Comparison of ENCODE assay signal across 8 mouse cellular contexts in genomic region chrX:134162826-134163225, GRCm38 (mm10). TPM values are rescaled to one million over a fixed set of nuclear protein-coding genes. Genes with fewer than 3 reads are reported as not detected.
DNase-seq lines count a peak whose midpoint lies in the region; ATAC-seq and TF ChIP-seq lines count a peak whose summit lies in the region.

No protein-coding gene starts in this region.

- no peak overlapping the region for H3K4me3 ChIP-seq in heart, embryonic 14.5 days (ENCODE audit: control insufficient read depth in 1 of 2, insufficient read depth in 1 of 2, low read depth in 1 of 2, low read length in 2 of 2)
- peak overlapping the region; percentile 29 for H3K4me3 ChIP-seq in E14TG2a.4 (replicated peaks; ENCODE audit: low read length)
- H3K4me3 ChIP-seq in embryonic facial prominence, embryonic 13.5 days, result peak overlapping the region; percentile 32
- peak overlapping the region; percentile 18; the same call in 1 of the 2 replicates for H3K4me3 ChIP-seq in limb, embryonic 11.5 days (ENCODE audit: low read depth, low read length)
- peak overlapping the region; percentile 27 for H3K4me3 ChIP-seq in neural tube, embryonic 14.5 days (ENCODE audit: low read depth, low read length)

- 14% methylated on average over 11 of the region's 11 CpGs for WGBS in heart, embryonic 14.5 days
- 26% methylated on average over 11 of the region's 11 CpGs for WGBS in embryonic facial prominence, embryonic 13.5 days
- WGBS in limb, embryonic 11.5 days, result 18% methylated on average over 8 of the region's 11 CpGs
- WGBS in neural tube, embryonic 14.5 days, result 24% methylated on average over 11 of the region's 11 CpGs

- no peak for ATAC-seq in heart, embryonic 14.5 days (ENCODE audit: insufficient number of reproducible peaks, insufficient read depth, low FRiP score, low read depth)
- ATAC-seq in embryonic facial prominence, embryonic 13.5 days (ENCODE audit: insufficient number of reproducible peaks, insufficient read depth, low FRiP score, low TSS enrichment, low read depth), result no peak
- ATAC-seq in limb, embryonic 11.5 days (ENCODE audit: insufficient number of reproducible peaks, low FRiP score, low TSS enrichment, low read depth), result no peak
- 0 out of 2 replicates have a peak, but pooled peaks have one; percentile 24 for ATAC-seq in neural tube, embryonic 14.5 days (ENCODE audit: low read depth)
- no peak for ATAC-seq in granulocyte monocyte progenitor cell, adult 5-6 weeks (replicated peaks; ENCODE audit: poor library complexity, severe bottlenecking)

- no peaks in the 10 kb centered on the region for H3K36me3 ChIP-seq in heart, embryonic 14.5 days (ENCODE audit: control insufficient read depth, insufficient read depth, low read length)
- H3K36me3 ChIP-seq in E14TG2a.4 (ENCODE audit: insufficient read depth, low read length), result no peaks in the 10 kb centered on the region
- H3K36me3 ChIP-seq in embryonic facial prominence, embryonic 13.5 days, result no peaks in the 10 kb centered on the region
- no peaks in the 10 kb centered on the region for H3K36me3 ChIP-seq in limb, embryonic 11.5 days (ENCODE audit: control insufficient read depth, insufficient read depth, low read length)
- no peaks in the 10 kb centered on the region for H3K36me3 ChIP-seq in neural tube, embryonic 14.5 days (ENCODE audit: control insufficient read depth, insufficient read depth, low read length)

- no peaks in the 10 kb centered on the region; the same call in 1 of the 2 replicates for H3K27me3 ChIP-seq in heart, embryonic 14.5 days (ENCODE audit: control insufficient read depth, insufficient read depth, low read length)
- H3K27me3 ChIP-seq in E14TG2a.4 (ENCODE audit: insufficient read depth, low read length), result no peaks in the 10 kb centered on the region
- H3K27me3 ChIP-seq in embryonic facial prominence, embryonic 13.5 days, result peaks cover 28% of the 10 kb centered on the region
- 0 out of 2 replicates have a peak, but pooled peaks cover 2% of the 10 kb centered on the region for H3K27me3 ChIP-seq in limb, embryonic 11.5 days (ENCODE audit: control insufficient read depth, insufficient read depth, low read length)
- H3K27me3 ChIP-seq in neural tube, embryonic 14.5 days (ENCODE audit: control insufficient read depth, insufficient read depth, low read length), result 0 out of 2 replicates have a peak, but pooled peaks cover 2% of the 10 kb centered on the region

- no peaks in the 10 kb centered on the region for H3K4me1 ChIP-seq in heart, embryonic 14.5 days (ENCODE audit: control insufficient read depth in 2 of 2, insufficient read depth in 2 of 2, low read length in 2 of 2)
- peaks cover 19% of the 10 kb centered on the region; the same call in 1 of the 2 replicates for H3K4me1 ChIP-seq in E14TG2a.4 (replicated peaks; ENCODE audit: low read depth, low read length)
- peaks cover 4% of the 10 kb centered on the region; the same call in 1 of the 2 replicates for H3K4me1 ChIP-seq in embryonic facial prominence, embryonic 13.5 days
- no peaks in the 10 kb centered on the region for H3K4me1 ChIP-seq in limb, embryonic 11.5 days (ENCODE audit: control insufficient read depth, insufficient read depth, low read length)
- H3K4me1 ChIP-seq in neural tube, embryonic 14.5 days (ENCODE audit: control insufficient read depth, insufficient read depth, low read length), result no peaks in the 10 kb centered on the region

- DNase-seq in heart, postnatal 14 days, result no peak
- no peak for DNase-seq in limb, embryonic 11.5 days (ENCODE audit: low spot score)
- no peak for DNase-seq in ovary, adult 18-20 months (ENCODE audit: low spot score)

- H3K9me3 ChIP-seq in heart, embryonic 14.5 days (ENCODE audit: control insufficient read depth, low read length), result no peaks in the 10 kb centered on the region
- H3K9me3 ChIP-seq in E14TG2a.4 (ENCODE audit: low read length), result peaks cover 12% of the 10 kb centered on the region
- H3K9me3 ChIP-seq in embryonic facial prominence, embryonic 13.5 days, result no peaks in the 10 kb centered on the region
- H3K9me3 ChIP-seq in limb, embryonic 11.5 days (ENCODE audit: control insufficient read depth, low read length), result no peaks in the 10 kb centered on the region
- no peaks in the 10 kb centered on the region for H3K9me3 ChIP-seq in neural tube, embryonic 14.5 days (ENCODE audit: control insufficient read depth, low read length)

- no peak for TF ChIP-seq CTCF in E14TG2a.4 (conservative IDR thresholded peaks at IDR 0.05; ENCODE audit: low read length)

- intact Hi-C loops in heart, postnatal 14 days (cut with DNase I), result no loop called here

- no peak overlapping the region for H3K27ac ChIP-seq in heart, embryonic 14.5 days (replicated peaks in 1 of 2; ENCODE audit: control insufficient read depth in 1 of 2, insufficient read depth in 1 of 2, low read depth in 2 of 2, low read length in 2 of 2)
- no peak overlapping the region for H3K27ac ChIP-seq in embryonic facial prominence, embryonic 13.5 days
- H3K27ac ChIP-seq in limb, embryonic 11.5 days (replicated peaks; ENCODE audit: low read depth, low read length), result no peak overlapping the region
- no peak overlapping the region for H3K27ac ChIP-seq in neural tube, embryonic 14.5 days (ENCODE audit: low read depth, low read length)

- no peak overlapping the region for H3K9ac ChIP-seq in heart, embryonic 14.5 days (ENCODE audit: low read length)
- no peak overlapping the region for H3K9ac ChIP-seq in embryonic facial prominence, embryonic 13.5 days
- no peak overlapping the region for H3K9ac ChIP-seq in limb, embryonic 11.5 days (ENCODE audit: low read length)
- H3K9ac ChIP-seq in neural tube, embryonic 14.5 days (replicated peaks; ENCODE audit: low read depth, low read length), result no peak overlapping the region

- H3K4me2 ChIP-seq in heart, embryonic 14.5 days (ENCODE audit: low read length), result peak overlapping the region; percentile 47
- peak overlapping the region; percentile 63 for H3K4me2 ChIP-seq in embryonic facial prominence, embryonic 13.5 days
- peak overlapping the region; percentile 43 for H3K4me2 ChIP-seq in limb, embryonic 11.5 days (ENCODE audit: low read depth, severe bottlenecking)
- peak overlapping the region; percentile 51 for H3K4me2 ChIP-seq in neural tube, embryonic 14.5 days (ENCODE audit: low read depth, low read length)

RNA-seq across cellular contexts. Expression of gene Xkrx, which starts 0.9 kb away (rescaled TPM):
- polyA plus RNA-seq in heart, embryonic 14.5 days (2014; fragmentation: Nextera tagmentation; extraction: Ambion mirVana), result 0.27 and 0.34 TPM in 2 replicates
- total RNA-seq in heart, postnatal 14 days (2021), result 1 to 10 TPM; 1.1 TPM
- polyA plus RNA-seq in embryonic facial prominence, embryonic 13.5 days (2015; fragmentation: Nextera tagmentation; extraction: Ambion mirVana), result 0.37 and 0.51 TPM in 2 replicates
- polyA plus RNA-seq in limb, embryonic 11.5 days (2014; fragmentation: Nextera tagmentation; extraction: Ambion mirVana), result 0.05 TPM in 1 of 2 replicates, not detected in the other
- 0.44 and 1.4 TPM in 2 replicates for polyA plus RNA-seq in neural tube, embryonic 14.5 days (2014; fragmentation: Nextera tagmentation; extraction: Ambion mirVana)
- 0.38 TPM in 1 of 2 replicates, not detected in the other for total RNA-seq in granulocyte monocyte progenitor cell, adult 5-6 weeks (2014; fragmentation: Nextera tagmentation)
- total RNA-seq in granulocyte monocyte progenitor cell, adult 5-6 weeks (2017), result not detected in 2 replicates

RNA-seq across cellular contexts. Expression of gene Arl13a, which starts 24.5 kb away (rescaled TPM):
- not detected in 2 replicates for polyA plus RNA-seq in heart, embryonic 14.5 days (2014; fragmentation: Nextera tagmentation; extraction: Ambion mirVana)
- not detected for total RNA-seq in heart, postnatal 14 days (2021)
- polyA plus RNA-seq in embryonic facial prominence, embryonic 13.5 days (2015; fragmentation: Nextera tagmentation; extraction: Ambion mirVana), result not detected in 2 replicates
- not detected in 2 replicates for polyA plus RNA-seq in limb, embryonic 11.5 days (2014; fragmentation: Nextera tagmentation; extraction: Ambion mirVana)
- polyA plus RNA-seq in neural tube, embryonic 14.5 days (2014; fragmentation: Nextera tagmentation; extraction: Ambion mirVana), result not detected in 2 replicates
- not detected in 2 replicates for total RNA-seq in granulocyte monocyte progenitor cell, adult 5-6 weeks (2014; fragmentation: Nextera tagmentation)
- not detected in 2 replicates for total RNA-seq in granulocyte monocyte progenitor cell, adult 5-6 weeks (2017)

RNA-seq across cellular contexts. Expression of gene Nox1, which starts 58.9 kb away (rescaled TPM):
- 0.31 TPM in 1 of 2 replicates, not detected in the other for polyA plus RNA-seq in heart, embryonic 14.5 days (2014; fragmentation: Nextera tagmentation; extraction: Ambion mirVana)
- not detected for total RNA-seq in heart, postnatal 14 days (2021)
- 0.11 TPM in 1 of 2 replicates, not detected in the other for polyA plus RNA-seq in embryonic facial prominence, embryonic 13.5 days (2015; fragmentation: Nextera tagmentation; extraction: Ambion mirVana)
- polyA plus RNA-seq in limb, embryonic 11.5 days (2014; fragmentation: Nextera tagmentation; extraction: Ambion mirVana), result 0.28 TPM in 1 of 2 replicates, not detected in the other
- polyA plus RNA-seq in neural tube, embryonic 14.5 days (2014; fragmentation: Nextera tagmentation; extraction: Ambion mirVana), result 0.10 and 0.20 TPM in 2 replicates
- 1.6 TPM in 1 of 2 replicates, not detected in the other for total RNA-seq in granulocyte monocyte progenitor cell, adult 5-6 weeks (2014; fragmentation: Nextera tagmentation)
- 0.13 TPM in 1 of 2 replicates, not detected in the other for total RNA-seq in granulocyte monocyte progenitor cell, adult 5-6 weeks (2017)

Comparison
In these comparisons a context has a peak if more than half of its experiments do, and no peak if none do; other contexts are left out.
1. H3K4me3 ChIP-seq: peak in E14TG2a.4 (single experiment), embryonic facial prominence, embryonic 13.5 days (single experiment), limb, embryonic 11.5 days (single experiment) and neural tube, embryonic 14.5 days (single experiment); none in heart, embryonic 14.5 days (0 of 2).
2. Peak in every context shown above with its lines, with median percentiles within 50 percentile points of each other: H3K4me2 ChIP-seq.